Mouse (Mus musculus) embryo, embryonic 9.5 days (tissue): ENCODE data around the gene Cxcl10.
A peak's percentile ranks its signal among the peaks of the same experiment; 100 is the strongest.

ENCODE experiments used
- DNase-seq: peaks from one replicate; pipeline ENCODE4 v3.0.0-alpha.2; 2017; ENCODE audit errors: extremely low spot score

Cxcl10 gene

GRCm38 (mm10) chr5:92348794-92349413, at the start of gene Cxcl10:
Cxcl10 (minus strand) TSS chr5:92348889.
- peak; percentile 41 for DNase-seq

- DNase-seq, result peak; percentile 87
Observed at GRCm38 (mm10) chr5:92398153-92398552, 49.5 kb upstream of the Cxcl10 start.

- DNase-seq, result no peak
Observed at GRCm38 (mm10) chr5:92396476-92396875, 47.8 kb upstream of the Cxcl10 start.

GRCm38 (mm10) chr5:92395764-92396163, 47.1 kb upstream of the Cxcl10 start:
- DNase-seq, result no peak

GRCm38 (mm10) chr5:92393863-92394262, 45.2 kb upstream of the Cxcl10 start:
- DNase-seq, result no peak

GRCm38 (mm10) chr5:92392542-92392941, 43.9 kb upstream of the Cxcl10 start:
- no peak for DNase-seq

- DNase-seq, result no peak
Observed at GRCm38 (mm10) chr5:92390615-92391014, 41.9 kb upstream of the Cxcl10 start.

- DNase-seq, result no peak
Observed at GRCm38 (mm10) chr5:92389977-92390376, 41.3 kb upstream of the Cxcl10 start.

GRCm38 (mm10) chr5:92387433-92387832, 38.7 kb upstream of the Cxcl10 start:
- DNase-seq, result no peak

GRCm38 (mm10) chr5:92386643-92387042, 38.0 kb upstream of the Cxcl10 start:
- DNase-seq, result no peak

- DNase-seq, result no peak
Observed at GRCm38 (mm10) chr5:92386102-92386501, 37.4 kb upstream of the Cxcl10 start.

- DNase-seq, result no peak
Observed at GRCm38 (mm10) chr5:92384855-92385254, 36.2 kb upstream of the Cxcl10 start.

- DNase-seq, result no peak
Observed at GRCm38 (mm10) chr5:92383747-92384146, 35.1 kb upstream of the Cxcl10 start.

GRCm38 (mm10) chr5:92382349-92382679, 33.6 kb upstream of the Cxcl10 start:
- no peak for DNase-seq

GRCm38 (mm10) chr5:92381550-92382348, 33.1 kb upstream of the Cxcl10 start:
- peak; percentile 65 for DNase-seq

- no peak for DNase-seq
Observed at GRCm38 (mm10) chr5:92376795-92377405, 28.2 kb upstream of the Cxcl10 start.

- DNase-seq, result no peak
Observed at GRCm38 (mm10) chr5:92375368-92375767, 26.7 kb upstream of the Cxcl10 start.

GRCm38 (mm10) chr5:92374721-92375142, 26.0 kb upstream of the Cxcl10 start:
- DNase-seq, result no peak

GRCm38 (mm10) chr5:92372605-92373004, 23.9 kb upstream of the Cxcl10 start:
- no peak for DNase-seq

- DNase-seq, result no peak
Observed at GRCm38 (mm10) chr5:92371361-92371976, 22.8 kb upstream of the Cxcl10 start.

- DNase-seq, result no peak
Observed at GRCm38 (mm10) chr5:92370891-92371290, 22.2 kb upstream of the Cxcl10 start.

- no peak for DNase-seq
Observed at GRCm38 (mm10) chr5:92370392-92370791, 21.7 kb upstream of the Cxcl10 start.
